Mouse (Mus musculus) right cerebral cortex, postnatal 10 days (tissue): ENCODE measurements around the gene Il9r.

Experiments used
- DNase-seq, 2 experiments: peaks; one replicate each; pipeline ENCODE4 v3.0.0; 2021; ENCODE audit warnings: low spot score in 2 of 2

Gene Il9r

GRCm38 (mm10) chr11:32199230-32199629 is 849 bp downstream of the Il9r start:
- peak in 1 of 2 experiments; percentile 11 for DNase-seq

- peak in 1 of 2 experiments; percentile 12 for DNase-seq
Observed at GRCm38 (mm10) chr11:32198256-32198955, 1.7 kb downstream of the Il9r start.

GRCm38 (mm10) chr11:32197766-32198165 is 2.3 kb downstream of the Il9r start:
- peak in 1 of 2 experiments; percentile 6 for DNase-seq

DNA sequence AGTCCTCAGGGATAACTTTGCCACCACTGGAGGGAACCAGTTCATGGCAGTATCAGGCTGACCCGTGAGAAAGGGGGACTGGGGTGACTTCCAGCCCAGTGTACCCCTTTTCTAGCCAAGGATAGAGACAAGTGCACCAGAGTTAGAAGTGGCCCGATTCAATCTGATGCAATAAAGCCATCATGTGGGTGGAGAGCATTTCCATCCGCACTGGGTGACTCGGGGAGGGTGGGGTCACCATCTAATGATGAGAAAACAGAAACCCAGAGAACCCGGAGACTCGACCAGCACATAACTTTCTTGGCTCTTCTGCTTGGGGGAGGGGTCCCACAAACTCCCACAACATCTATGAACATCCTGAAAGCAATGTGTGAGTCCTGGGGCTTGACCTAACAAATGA is 3.4 kb downstream of the Il9r start:
- peak in 1 of 2 experiments; percentile 5 for DNase-seq

DNA sequence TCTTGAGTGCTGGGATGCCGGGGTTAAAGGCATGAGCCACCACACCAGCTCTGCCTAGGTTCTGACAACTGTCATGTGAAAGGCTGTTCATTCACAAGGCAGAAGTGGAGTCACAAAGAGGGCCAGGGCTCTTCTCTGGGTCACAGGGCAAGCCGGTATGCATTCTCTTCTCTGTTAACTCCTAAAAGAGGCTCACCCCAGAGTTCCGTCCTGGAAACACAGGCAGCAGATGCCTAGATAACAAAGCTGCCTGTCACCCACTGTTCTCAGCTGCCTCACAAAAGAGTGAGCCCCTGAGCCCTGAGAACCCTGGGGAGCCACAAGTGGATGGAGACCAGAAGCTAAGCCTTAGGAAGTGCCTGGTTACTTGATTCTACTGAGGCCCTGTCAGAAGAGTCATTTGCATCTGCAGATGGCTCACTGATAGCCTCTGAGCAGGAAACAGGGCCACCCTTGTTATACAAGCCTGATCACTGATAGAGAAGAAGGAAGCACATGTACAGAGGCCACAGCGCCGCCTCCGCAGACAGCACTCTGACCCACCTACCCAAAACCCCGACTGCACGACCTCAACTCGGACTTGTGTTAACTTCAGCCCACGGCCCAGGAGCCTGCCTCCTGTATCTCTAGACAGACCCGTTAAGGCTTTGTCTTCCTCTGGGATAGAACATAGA is 4.1 kb downstream of the Il9r start:
- peak in 1 of 2 experiments; percentile 9 for DNase-seq

- DNase-seq, result peak in 1 of 2 experiments; percentile 11
Observed at GRCm38 (mm10) chr11:32194626-32195025, 5.5 kb downstream of the Il9r start.

DNA sequence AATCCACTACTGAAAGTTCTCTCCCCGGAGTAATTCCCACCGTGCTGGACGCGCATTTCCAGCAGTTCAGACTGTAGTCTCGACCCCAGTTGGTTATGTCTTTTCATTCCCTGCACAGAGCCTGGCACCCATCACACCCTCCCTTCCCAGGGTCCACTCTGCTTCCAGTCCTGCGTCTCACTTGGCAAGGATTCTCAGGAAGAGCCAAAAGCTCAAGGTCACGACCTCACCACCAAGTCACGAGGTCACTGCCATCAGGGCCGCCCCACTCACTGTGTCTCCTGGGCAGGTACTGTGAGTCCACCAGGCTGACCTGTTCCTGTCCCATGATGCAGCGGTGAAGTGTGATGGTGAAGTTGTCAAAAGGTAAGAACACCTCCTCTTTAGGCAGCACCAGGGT is 6.0 kb downstream of the Il9r start:
- DNase-seq, result no peak

- no peak for DNase-seq
Observed at GRCm38 (mm10) chr11:32193156-32193555, 6.9 kb downstream of the Il9r start.

DNA sequence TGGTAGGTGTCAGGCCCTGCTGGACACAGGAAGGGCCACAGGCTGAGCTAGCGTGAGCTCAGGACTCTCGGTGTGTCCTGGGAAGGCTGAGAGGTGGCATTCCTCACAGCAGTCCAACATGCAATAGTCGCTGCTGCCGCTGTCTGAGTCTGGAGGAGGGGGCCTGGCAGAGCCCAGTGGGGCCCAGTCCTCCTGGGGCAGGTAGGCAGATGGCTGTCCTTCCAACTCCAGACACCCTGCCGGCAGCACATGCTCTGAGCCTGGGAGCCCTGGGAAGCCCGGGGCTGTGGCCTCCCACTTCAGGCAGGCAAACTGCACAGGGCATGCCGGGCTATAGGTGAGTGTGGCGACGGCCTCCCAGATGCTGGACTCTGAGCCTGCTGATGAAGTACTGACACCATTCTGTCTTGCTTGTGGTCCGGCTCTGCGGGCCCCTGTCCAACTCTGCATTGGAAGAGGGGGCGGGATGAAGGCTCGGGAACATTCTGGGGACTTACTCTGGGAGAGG is 9.4 kb downstream of the Il9r start:
- DNase-seq, result no peak

GRCm38 (mm10) chr11:32190119-32190518 is 10.0 kb downstream of the Il9r start:
- no peak for DNase-seq

- peak in 1 of 2 experiments; percentile 6 for DNase-seq
Observed at GRCm38 (mm10) chr11:32189434-32189833, 10.6 kb downstream of the Il9r start.

DNA sequence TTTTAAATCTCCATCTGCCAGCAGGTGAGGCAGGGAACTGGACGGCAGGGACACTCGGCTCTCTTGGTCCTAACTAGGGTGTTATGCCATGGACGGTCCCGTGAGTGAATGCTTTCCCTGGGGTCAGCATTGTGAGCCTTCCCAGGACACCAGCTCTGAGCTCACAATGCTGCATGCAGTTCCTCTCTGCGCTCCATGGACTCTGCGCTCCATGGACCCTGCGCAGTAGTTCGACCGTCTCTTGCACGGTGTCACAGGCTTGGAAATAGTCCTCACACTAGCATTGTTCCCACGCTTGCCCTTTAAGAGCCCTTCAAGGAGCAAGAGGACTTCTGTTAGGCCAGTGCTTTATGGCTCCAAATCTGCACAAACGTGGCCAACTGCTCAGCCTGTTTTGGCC is 11.2 kb downstream of the Il9r start:
- DNase-seq, result peak in 1 of 2 experiments; percentile 10

GRCm38 (mm10) chr11:32187256-32187655 is 12.8 kb downstream of the Il9r start:
- peak in 1 of 2 experiments; percentile 11 for DNase-seq

DNA sequence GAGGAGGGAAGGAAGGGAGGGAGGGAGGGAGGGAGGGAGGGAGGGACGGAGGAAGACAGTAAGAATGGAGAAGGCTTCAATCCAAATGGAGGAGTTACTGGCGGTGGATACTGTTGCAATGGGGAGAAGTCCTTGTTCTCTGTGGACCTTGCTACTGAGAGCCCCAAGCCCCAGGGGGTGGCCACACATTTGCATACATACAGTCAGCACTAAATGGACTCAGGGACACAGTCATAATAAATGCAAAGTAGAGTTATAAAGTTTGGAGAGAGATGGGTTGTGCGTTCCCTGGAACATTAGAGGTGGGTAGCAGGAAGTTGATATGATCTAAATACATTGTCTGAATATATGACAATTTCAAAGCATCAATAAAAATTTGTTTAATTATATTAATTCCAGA is 14.0 kb downstream of the Il9r start:
- DNase-seq, result peak in 1 of 2 experiments; percentile 2

DNA sequence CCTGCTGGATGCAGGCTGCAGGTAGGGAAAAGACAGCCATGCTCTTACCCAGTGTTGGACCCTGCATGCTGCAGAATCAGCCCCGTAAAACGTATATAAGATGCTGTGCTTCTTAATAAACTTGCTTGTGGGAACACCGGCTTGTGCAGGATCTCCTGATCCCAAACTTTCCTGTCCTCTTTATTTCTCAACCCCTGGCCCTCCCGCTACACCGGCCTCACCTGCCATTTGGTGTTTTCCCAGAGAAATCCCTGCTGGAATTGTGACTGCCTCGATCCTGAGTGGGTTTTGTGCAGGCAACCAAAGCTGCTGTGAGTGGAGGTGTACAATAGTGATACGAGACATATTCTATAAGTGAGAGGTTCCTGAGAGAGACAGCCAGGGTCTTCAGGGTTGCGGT is 15.6 kb downstream of the Il9r start:
- peak in 1 of 2 experiments; percentile 18 for DNase-seq

- DNase-seq, result peak; percentile 90 to 94
Observed at GRCm38 (mm10) chr11:32181973-32182868, 17.9 kb downstream of the Il9r start.

DNA sequence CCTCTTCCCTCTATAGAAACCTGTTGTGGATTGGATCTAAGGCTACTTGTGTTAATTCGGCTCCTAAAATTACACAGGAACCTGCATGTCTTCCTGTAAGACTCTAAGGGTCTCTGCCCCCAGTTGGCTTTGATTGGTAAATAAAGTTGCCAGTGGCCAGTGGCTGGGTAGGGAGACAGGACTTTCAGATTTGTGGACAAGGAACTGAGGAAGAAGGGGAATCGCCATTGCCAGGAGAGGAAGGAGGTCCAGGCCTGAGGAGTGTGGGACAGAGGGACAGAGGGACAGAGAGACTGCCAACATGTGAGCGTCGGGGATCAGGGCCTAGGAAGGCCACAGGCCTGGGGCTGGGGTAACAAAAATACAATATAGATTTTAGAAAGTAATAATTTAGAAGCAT is 18.8 kb downstream of the Il9r start:
- DNase-seq, result peak in 1 of 2 experiments; percentile 6

DNA sequence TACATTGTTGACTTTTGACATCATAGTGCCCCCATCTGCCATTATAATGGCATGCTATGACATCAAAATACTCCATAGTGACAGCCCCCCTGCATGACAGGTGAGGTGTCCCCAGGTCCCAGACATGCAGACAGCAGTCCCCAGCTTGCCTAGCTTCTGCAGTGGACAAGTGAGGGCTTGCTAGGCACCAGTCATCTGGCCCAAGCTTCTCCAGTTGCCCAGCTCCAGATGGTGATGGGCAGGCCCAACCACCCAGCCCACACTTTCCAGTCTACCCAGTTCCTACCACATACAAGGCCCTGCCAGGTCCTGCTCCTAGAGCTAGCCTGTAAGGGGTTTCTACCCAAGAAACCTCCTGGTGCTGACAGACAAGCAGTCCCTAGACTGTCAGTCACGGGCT is 21.6 kb downstream of the Il9r start:
- peak in 1 of 2 experiments; percentile 8 for DNase-seq

- DNase-seq, result peak; percentile 9 to 15
Observed at GRCm38 (mm10) chr11:32166683-32167082, 33.4 kb downstream of the Il9r start.

GRCm38 (mm10) chr11:32161922-32162804 is 37.9 kb downstream of the Il9r start:
- DNase-seq, result peak; percentile 93 to 94

- DNase-seq, result peak; percentile 65 to 73
Observed at GRCm38 (mm10) chr11:32161500-32161899, 38.6 kb downstream of the Il9r start.
